Mouse (Mus musculus): ENCODE results near the gene Ctnnbl1.

Ctnnbl1 gene

GRCm38 (mm10) chr2:157877394-157877793 is 140.2 kb downstream of the Ctnnbl1 start:
- DNase-seq (ENCODE audit: low read depth): no peak

- no peak for DNase-seq (ENCODE audit: low read depth)
Measured at GRCm38 (mm10) chr2:157877967-157878366, 140.8 kb downstream of the Ctnnbl1 start.

- DNase-seq (ENCODE audit: low read depth): no peak
Measured at GRCm38 (mm10) chr2:157881939-157882338, 144.7 kb downstream of the Ctnnbl1 start.

GRCm38 (mm10) chr2:157887275-157888025 is 150.2 kb downstream of the Ctnnbl1 start:
- no peak for DNase-seq (ENCODE audit: low read depth)

GRCm38 (mm10) chr2:157891166-157891565 is 154.0 kb downstream of the Ctnnbl1 start:
- no peak for DNase-seq (ENCODE audit: low read depth)

GRCm38 (mm10) chr2:157897131-157897530 is 159.9 kb downstream of the Ctnnbl1 start:
- no peak for DNase-seq (ENCODE audit: low read depth)

- DNase-seq (ENCODE audit: low read depth): peak; percentile 86
Measured at GRCm38 (mm10) chr2:157913204-157913636, 176.0 kb downstream of the Ctnnbl1 start.

GRCm38 (mm10) chr2:157913705-157914104 is 176.5 kb downstream of the Ctnnbl1 start:
- DNase-seq (ENCODE audit: low read depth): no peak

- no peak for DNase-seq (ENCODE audit: low read depth)
Measured at GRCm38 (mm10) chr2:157914105-157914764, 177.0 kb downstream of the Ctnnbl1 start, which contains the start of gene Vstm2l. Gene Vstm2l (plus strand): TSS chr2:157914653.

- no peak for DNase-seq (ENCODE audit: low read depth)
Measured at GRCm38 (mm10) chr2:157914889-157915517, 177.8 kb downstream of the Ctnnbl1 start.

GRCm38 (mm10) chr2:157918529-157918928 is 181.3 kb downstream of the Ctnnbl1 start:
- DNase-seq (ENCODE audit: low read depth): no peak

GRCm38 (mm10) chr2:157921551-157921950 is 184.3 kb downstream of the Ctnnbl1 start:
- no peak for DNase-seq (ENCODE audit: low read depth)

- no peak for DNase-seq (ENCODE audit: low read depth)
Measured at GRCm38 (mm10) chr2:157923406-157923805, 186.2 kb downstream of the Ctnnbl1 start.

- DNase-seq (ENCODE audit: low read depth): no peak
Measured at GRCm38 (mm10) chr2:157924504-157924903, 187.3 kb downstream of the Ctnnbl1 start.

GRCm38 (mm10) chr2:157926502-157926901 is 189.3 kb downstream of the Ctnnbl1 start:
- DNase-seq (ENCODE audit: low read depth): no peak

- DNase-seq (ENCODE audit: low read depth): no peak
Measured at GRCm38 (mm10) chr2:157926927-157927326, 189.7 kb downstream of the Ctnnbl1 start.

- DNase-seq (ENCODE audit: low read depth): no peak
Measured at GRCm38 (mm10) chr2:157927397-157927796, 190.2 kb downstream of the Ctnnbl1 start.

GRCm38 (mm10) chr2:157927815-157928214 is 190.6 kb downstream of the Ctnnbl1 start:
- DNase-seq (ENCODE audit: low read depth): no peak

- no peak for DNase-seq (ENCODE audit: low read depth)
Measured at GRCm38 (mm10) chr2:157932655-157933054, 195.5 kb downstream of the Ctnnbl1 start.

- no peak for DNase-seq (ENCODE audit: low read depth)
Measured at GRCm38 (mm10) chr2:157935444-157936171, 198.4 kb downstream of the Ctnnbl1 start.

- no peak for DNase-seq (ENCODE audit: low read depth)
Measured at GRCm38 (mm10) chr2:157936676-157937075, 199.5 kb downstream of the Ctnnbl1 start.

- DNase-seq (ENCODE audit: low read depth): no peak
Measured at GRCm38 (mm10) chr2:157940586-157941185, 203.5 kb downstream of the Ctnnbl1 start.
